Mouse (Mus musculus) frontal cortex, postnatal 25 days (tissue): Measurements from ENCODE around the gene Kazn.
A peak's percentile ranks its signal among the peaks of the same experiment; 100 is the strongest.

Experiments
- DNase-seq, 2 experiments: peaks; one replicate each; pipeline ENCODE4 v3.0.0; 2022; ENCODE audit warnings: low spot score in 2 of 2

The Kazn gene

DNA sequence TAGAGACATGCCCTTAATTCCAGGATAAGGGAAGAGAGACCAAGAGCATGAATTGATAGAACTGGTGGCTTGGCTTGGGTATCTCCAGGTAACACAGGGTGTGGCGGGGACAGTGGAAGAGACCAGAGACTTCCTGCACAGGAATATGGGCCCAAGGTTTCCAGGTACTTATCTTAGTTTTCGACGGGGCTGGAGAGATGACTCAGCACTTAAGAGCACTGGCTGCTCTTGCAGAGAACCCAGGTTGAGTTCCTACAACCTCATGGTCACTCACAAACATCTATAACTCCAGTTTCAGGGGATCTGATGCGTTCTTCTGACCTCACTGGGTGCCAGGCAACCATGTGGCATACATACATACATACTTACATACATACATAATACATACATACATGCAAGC, 3.0 kb upstream of the Kazn start:
- no peak for DNase-seq

DNA sequence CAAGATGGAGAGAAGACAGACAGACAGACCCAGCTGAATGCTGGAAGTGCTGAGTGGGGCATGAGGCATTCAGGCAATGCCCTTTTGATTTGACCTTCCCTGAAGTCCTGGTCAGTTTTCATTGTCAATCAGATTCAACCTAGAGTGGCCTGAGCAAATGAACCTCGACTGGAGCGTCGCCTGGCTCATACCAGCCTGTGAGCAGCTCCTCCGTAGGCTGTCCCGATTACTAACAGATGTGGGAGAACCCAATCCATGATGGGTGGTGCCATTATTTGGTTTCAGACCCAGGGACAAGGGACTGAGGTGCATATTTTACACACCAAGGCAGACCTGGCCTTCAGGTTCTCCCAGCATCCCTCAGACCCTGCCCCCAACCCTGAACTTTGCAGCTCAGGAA, 1.7 kb upstream of the Kazn start:
- no peak for DNase-seq

DNA sequence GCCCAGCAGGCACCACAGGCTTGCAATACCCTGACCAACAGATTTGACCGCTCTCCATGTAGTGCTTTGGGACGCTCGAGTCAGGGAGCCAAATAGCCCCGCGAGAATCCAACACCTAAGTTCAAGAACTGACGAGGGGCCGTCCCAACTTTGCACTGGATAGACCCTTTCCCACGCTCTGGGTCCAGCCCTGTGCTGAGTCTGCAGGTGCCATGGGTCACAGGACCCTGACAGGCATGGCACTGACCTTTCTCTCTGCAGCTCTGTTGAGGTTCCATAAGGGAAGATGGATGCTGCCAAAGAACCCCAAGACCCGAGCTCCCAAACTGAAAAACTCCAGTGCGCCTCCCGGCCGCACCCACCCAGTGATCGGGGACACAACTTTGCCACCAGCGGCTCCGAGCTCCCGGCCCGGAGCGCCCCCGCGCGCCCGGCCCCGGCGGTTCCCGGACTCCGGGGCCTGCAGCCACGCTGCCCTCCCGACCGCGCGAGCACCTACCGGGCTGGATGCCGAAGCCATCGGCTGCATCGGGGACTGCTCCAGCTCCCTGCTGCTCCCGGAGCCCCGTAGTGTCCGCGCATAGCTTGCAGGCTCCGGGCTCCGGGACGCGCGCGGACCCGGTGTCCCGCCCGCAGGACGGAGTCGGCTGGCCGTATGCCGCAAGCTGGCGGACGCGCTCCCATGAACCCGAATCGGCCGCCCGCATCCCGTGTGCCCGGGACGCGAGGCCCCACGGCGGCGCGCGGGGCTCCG, 538 bp downstream of the Kazn start:
- DNase-seq, result peak in 1 of 2 experiments; percentile 32

DNA sequence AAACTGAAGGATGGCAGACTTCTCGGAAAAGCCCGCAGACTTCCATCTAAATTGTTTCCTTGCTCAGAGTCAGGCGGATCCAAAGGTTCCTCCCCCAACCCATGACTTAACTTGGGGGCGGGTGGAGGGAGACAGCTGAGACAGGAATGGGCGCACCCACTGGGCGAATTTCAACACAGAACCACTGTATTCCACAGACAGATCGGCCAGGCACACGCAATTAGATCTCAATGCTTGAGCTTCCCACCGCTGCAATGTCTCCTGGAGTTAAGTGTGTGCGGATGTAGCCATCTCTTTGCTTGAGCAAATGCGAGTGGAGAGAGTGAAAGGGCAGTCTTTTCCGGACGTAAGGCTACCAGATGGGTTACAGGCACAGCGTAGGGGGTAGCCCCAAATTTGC, 1.2 kb downstream of the Kazn start:
- DNase-seq, result no peak

DNA sequence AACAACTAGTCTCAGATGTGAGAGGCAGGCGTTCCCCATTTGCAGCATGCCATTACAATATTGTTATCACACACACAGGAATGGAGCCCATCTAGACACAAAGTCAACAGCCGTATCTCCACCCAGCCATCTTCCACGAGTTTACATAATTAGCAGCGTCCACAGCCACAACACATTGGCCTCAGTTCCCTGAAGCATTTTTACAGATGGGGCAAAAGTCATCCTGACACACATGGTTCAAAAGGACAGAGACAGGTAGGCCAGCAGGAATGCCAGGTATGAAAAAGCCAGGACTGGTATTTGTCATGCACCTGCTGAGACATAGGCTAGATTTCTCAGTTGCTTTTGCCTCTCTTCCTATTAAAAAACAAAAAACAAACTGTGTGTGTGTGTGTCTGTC, 2.5 kb downstream of the Kazn start:
- no peak for DNase-seq

DNA sequence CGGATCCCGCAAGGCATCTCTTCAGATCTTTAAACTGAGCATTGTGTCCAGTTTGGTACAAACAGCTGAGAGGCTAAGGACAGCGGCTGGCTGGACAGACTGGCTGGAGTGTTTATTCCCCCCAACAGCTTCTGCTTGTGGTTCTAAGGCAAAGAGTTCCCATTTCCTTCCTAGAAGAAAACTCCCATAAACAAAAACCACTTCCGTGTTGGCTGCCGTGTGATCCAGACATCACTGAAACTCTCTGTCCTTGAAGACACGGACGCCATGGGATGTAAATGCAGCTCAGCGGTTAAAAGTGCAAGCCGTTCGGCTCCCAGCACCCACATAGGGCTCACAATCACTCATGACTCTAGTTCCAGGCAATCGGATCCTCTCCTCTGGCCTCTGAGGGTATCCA, 3.8 kb downstream of the Kazn start:
- no peak for DNase-seq

DNA sequence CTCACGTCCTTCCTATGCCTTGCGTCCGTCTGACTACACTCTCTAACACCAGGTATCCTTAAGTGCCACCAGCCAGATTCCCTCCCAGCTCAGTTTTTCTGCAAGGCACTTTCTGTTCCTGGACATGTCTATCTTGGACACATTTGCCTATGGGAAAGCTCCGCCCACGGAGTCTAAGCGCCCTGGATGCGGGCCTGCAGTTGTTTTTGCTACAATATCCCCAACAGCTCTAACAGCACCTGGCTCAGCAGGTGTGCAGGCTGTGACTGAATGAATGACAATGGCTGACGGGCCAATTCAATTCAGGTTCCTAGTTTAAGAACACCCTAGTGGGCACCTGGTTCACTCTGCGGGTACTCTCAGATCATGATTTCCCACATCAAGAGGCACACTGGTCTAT, 4.4 kb downstream of the Kazn start:
- no peak for DNase-seq

DNA sequence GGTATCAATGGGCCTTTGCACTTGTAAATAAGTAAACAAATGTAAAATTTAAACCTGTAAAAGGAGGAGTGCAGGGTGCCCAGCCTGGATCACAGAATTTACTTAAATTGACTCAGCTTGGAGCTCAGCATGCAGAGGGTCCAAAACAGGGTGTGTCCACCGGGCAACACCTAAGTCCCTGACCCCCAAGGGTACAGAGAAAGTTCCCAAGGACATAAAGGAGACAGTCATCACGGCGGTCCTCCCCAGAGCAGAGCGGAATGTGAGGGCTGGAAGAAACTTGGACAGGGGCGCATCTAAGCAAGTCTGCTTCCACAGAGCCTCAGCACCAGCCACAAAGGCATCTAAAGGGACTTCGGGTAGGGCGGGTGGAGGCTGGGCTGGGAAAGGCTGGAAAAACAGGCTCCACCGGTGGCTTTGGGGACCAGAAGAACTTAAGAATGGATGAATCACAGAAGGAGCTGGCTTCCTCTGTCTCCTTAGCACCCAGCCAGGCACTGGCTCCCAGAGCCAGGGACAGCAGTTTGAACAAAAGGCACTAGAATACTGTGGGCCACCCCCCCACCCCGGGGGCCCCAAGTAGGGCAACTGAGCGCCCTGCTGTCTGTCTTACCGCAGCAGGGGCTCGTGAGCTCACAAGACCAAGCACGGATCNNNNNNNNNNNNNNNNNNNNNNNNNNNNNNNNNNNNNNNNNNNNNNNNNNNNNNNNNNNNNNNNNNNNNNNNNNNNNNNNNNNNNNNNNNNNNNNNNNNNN, 10.2 kb downstream of the Kazn start:
- no peak for DNase-seq

DNA sequence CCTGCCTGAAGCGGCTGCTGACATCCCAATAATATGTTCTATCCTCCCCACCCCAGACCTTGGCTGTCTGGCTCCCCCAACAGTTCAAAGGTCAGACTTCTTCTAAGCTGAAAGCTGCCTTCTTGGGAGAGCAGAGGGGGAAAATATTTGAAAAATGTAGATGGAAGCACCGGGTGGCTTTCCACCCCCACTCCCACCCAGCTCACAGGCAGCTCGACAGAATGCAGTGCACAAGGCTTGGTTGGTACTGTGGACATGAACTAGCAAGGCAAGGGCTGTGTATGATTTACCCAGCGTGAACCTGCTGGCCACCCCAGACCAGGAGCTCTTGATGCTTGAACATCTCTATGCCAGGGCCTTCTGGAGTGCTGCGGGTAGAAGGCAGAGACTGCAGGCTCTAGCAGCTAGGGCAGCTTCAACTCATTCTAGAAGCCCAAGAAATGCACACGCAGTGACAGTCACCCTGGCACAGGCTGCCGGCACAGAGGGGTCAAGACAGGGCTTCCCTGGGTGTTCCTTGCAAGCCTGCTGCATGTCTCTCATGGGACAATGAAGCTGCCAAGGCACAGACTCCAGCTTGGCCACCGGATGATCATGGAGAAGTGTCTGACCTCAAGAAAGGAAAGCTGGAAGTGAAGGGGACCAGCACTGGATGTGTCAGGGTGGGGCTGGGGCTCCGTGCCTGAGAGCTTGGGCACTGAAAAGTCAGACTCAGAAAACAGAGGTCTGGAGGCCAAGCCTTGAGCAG, 15.1 kb downstream of the Kazn start:
- DNase-seq, result no peak

DNA sequence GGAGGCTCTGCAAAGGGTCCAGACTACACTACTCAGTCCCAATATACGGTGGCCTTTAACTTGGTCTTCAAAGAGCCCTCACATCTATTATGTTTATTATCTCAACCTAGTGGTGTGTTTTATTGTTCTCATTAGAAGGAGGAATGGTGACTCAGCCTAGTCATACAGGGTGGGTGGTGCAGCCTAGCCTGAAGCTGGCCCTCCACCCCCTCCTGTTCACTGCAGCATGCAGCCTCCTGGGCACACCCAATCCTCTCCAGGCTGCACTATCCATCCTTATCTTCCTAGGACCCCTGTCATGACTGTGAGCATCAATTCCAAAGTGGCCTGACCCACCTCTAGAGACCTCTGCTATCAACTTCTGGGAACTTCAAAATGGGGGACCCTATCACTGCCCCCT, 16.8 kb downstream of the Kazn start:
- DNase-seq, result no peak

DNA sequence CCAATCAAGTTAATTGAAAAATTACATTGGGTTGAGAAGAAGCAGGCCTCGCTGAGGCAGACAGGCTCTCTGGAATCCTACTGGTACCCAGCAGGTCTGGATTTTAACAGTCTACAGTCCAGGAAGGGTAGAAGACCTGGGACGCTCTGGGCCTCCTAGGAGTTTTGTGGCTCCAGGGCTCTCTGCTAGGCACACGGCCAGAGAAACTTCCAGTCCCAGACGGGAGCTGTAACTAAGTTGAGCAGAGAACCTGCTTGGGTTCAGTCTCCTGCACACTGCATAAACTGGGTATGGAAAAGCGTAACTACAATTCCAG, 17.5 kb downstream of the Kazn start:
- no peak for DNase-seq

DNA sequence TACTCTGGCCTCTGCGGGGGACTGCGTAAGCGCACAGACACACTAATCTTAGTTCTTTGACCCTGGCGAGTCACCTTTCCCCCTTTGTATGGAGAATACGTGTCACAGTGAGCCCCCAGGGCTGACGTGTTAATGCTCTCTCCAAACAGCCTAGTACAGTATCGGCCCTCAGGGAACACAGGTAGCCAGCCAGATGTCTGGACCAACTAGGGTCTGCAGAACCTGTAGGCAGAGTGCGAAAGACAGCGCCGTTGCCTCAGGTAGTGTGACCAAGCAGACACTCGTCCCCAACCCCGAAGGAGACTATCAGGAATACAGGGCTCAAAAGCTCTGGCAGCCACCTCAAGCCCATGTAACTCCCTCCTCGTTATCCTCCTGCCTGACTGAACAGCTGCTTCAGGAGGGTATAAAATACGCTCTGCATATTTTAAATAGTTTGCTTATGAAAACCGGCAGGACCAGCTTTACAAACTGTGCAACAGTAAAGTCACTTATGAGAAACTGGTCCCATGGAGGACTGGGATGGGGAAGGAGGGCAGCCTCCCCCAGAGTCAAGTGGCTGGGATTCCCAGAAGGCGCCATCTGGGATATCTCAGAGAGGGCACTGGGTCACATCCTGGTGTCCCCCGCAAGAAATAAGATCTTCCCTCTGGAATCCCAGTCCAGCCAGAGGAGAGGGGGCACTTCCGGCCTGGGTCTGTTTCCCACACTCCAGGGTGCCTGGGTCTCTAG, 18.0 kb downstream of the Kazn start:
- DNase-seq, result no peak

DNA sequence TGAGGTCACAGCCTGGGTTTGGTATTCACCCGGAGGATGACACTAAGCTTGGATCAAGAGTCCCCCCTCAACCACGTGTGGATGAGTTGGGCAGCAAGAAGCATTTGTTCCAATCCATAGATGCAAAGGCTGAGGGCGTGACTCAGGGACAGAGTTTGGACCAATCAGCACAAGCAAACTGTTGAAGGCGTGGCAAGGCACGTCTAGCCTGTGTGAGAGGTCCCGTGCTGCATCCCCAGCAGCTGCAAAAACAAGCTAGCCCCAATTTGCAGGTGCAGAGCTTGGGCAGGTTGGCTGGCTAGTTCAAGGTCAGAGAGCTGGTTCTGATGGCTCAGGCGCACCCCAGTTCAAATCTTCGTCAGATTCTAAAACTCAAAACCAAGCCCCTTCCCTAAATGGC, 20.2 kb downstream of the Kazn start:
- no peak for DNase-seq

DNA sequence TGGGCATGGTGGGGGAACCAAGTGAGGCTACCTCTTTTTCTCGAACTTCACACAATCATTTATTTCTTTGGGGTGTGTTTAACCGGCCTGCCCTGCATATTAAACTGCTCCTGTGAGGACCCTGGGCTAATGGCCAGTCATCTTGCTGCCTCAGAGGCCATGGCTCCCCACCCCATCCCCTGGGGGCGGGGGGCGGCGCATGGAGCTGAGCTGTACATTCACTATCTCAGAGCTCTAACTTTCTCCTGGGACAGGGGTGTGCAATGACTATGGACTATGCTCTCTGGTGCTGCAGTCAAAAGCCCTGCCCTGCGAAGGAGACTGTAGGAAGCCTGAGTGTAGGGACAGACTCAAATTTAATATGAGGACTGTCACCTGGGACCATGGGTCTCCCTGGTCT, 22.2 kb downstream of the Kazn start:
- no peak for DNase-seq

DNA sequence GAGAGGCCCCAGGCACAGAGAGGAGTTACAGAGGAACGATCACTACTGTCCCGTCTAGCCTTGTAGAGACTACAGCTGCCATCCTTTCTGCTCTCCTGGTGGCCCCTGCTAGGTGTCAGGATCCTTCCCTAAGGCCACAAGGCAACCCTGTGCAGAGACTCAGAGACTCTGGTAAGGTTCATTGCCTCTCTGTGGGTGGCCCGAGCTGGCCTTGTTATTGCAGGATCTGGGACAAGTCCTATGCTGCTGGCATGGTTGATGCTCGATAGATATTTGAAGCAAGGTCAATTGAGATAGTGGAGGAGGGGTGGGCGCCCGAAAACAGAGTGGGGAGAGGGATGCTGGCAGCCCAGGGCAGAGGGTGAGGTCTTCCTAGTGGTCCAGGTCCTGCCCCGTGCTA, 23.4 kb downstream of the Kazn start:
- no peak for DNase-seq

DNA sequence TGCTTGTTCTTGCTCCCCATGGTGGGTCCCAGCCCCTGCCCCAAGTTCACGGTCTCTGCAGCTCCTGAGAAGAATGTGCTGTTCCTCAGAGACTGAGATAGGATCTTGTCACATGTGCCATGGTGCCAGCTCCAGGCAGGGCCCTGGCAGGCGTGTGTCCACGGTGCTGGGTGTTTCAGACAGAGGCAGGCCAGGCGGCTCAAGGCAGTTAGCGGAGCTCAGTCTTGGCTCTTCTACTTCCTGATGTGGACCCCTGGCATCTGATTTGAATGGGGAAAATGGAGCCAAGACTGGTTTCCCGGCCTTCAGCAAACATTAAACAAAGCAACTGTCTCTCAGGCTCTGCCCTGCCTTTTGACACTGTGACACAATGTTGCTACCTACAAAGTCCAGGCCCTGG, 24.7 kb downstream of the Kazn start:
- no peak for DNase-seq

DNA sequence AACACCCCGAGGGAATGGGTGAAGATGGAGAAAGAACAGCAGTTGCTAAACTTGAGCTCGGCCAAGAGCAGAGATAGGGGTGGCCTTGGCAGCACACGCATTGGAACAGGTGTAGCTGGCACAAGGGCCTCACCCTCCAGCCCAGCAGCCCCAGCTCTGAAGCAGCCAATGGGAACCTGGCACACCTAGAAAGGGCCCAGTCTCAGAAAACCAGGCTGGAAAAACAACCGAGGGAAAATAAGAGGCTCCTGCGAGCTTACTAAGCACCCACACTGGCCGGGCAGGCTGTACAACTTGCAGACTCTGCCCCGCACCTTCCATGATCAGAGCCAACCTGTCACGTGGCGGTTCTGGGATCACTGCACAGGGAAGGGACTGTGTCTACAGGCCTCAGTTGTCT, 26.8 kb downstream of the Kazn start:
- no peak for DNase-seq

DNA sequence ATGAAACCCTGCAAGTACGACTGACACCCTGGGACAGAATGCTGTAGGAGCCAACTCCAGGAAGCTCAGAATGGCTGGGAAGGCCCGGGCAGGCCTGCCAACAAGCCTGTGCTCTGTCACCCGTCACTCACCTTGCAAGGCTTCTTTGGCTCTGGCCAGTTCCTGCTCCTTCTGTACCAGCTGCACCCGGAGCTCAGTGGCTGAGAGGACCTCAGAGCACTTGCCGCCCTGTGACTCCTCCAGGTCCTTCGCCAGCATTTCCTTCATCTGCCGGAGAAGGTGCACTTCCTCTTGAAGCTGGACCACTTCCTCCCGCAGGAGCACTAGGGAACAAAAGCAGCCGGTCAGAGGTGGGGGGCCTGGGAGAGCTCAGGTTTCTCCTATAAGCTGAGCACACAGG, 29.3 kb downstream of the Kazn start:
- no peak for DNase-seq

DNA sequence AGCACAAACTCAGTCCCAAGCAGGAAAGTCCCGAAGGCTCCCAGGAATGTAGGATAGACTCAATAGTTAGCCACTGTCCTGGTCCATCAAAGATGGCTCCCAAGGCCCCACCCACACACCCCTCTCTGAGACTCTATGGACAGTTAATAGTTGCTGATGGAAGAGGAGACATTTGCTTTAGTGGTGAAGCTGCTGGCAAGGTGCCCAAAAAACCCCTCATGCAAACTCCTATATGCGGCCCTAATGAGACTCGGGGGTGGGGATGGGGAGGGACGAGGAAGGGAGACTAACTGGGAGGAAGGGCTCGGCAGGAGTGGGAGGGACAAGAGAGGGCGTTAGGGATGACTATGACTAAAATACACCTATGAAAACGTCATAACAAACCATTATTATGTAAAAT, 29.7 kb downstream of the Kazn start:
- DNase-seq, result no peak

DNA sequence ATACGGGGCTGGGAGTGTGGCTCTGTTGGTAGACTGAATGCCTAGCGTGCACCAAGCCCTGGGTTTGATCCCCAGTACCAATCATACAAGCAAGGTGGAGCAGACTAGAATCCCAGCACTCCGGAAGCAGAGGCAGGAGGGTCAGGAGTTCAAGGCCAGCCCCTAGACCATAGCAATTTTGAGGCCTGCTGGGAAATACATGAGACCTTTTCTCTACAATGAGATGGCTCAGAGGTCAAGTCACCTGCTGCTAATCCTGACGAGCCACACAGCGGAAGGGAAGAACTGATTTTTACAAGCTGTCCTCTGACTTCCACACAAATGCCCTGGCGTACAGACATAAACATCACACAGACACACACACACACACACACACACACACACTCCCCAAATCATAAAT, 33.5 kb downstream of the Kazn start:
- DNase-seq, result no peak

DNA sequence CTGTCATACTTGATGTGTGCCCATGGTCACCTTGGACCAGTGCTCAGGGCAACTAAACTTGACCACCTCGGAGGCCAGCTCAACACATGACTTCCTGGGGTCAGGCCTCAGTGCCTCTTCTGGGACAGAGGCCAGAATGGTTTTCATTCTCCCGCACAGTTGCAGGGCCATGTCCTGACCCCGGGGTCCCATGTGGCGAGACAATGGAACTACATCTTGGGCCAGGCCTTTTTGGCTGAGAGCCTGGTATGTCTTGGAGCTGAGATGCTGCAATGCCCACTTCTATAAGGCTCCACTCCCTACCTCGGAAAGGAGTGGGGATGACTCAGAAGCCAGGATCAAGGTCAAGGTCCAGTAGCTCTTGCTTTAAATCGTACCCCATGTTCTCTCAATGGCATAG, 42.6 kb downstream of the Kazn start:
- no peak for DNase-seq

DNA sequence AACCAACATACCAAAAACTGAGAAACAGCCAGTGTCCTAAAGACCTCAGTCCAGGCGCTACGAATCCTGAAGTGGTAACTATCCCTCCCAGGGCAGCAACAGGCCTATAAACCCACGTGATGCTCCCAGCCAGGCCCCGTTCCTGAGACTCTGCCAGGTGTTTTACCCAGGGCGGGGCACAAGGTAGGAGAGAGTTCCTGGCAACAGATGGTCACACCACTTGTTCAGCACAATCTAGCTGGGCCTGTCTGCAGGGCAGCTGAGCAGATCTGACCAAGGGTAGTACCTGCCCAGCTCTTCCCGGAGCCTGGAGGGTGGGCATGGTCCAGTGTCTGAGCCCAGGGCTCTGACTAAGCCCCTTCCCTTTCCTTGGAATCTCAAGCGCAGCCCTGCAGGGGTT, 45.4 kb downstream of the Kazn start:
- DNase-seq, result no peak
